21 mouse cellular contexts compared by ENCODE assay signal in genomic region chr5:91206569-91207490, GRCm38 (mm10).
DNase-seq lines count a peak whose midpoint lies in the region; ATAC-seq and TF ChIP-seq lines count a peak whose summit lies in the region.
"Had no signal": no experiment of that assay in that cellular context is flagged by ENCODE, and none has a peak within 500 bp of the region (broad histone marks: within the 10 kb centered on the region; RNA-seq: fewer than 3 reads in every experiment).

No protein-coding gene starts in this region.

- H3K36me3 ChIP-seq in heart, embryonic 14.5 days (ENCODE audit: control insufficient read depth, insufficient read depth, low read length), result no peaks in the 10 kb centered on the region
- no peaks in the 10 kb centered on the region for H3K36me3 ChIP-seq in heart, embryonic 11.5 days (ENCODE audit: control insufficient read depth, insufficient read depth, low read length)
- H3K36me3 ChIP-seq in intestine, postnatal 0 days (ENCODE audit: control insufficient read depth, insufficient read depth), result no peaks in the 10 kb centered on the region
- H3K36me3 ChIP-seq: hindbrain, embryonic 15.5 days; midbrain, embryonic 10.5 days had no signal

- peak; percentile 6 for DNase-seq in 3134 (ENCODE audit: extremely low read depth, insufficient read length, low spot score)
- peak; percentile 57 for DNase-seq in Muller cell, postnatal 12 days (ENCODE audit: inconsistent ontology term)
- DNase-seq in right cerebral cortex, postnatal 14 days, result no peak
- no peak for DNase-seq in layer of hippocampus, postnatal 14 days (ENCODE audit: low spot score in 2 of 2)
- DNase-seq: adrenal gland, postnatal 25 days; cerebellum, adult 18-20 months; cerebellum, postnatal 36 days; heart, postnatal 4 days; kidney, adult 18-20 months; kidney, postnatal 10 days; left cerebral cortex, postnatal 4 days; liver, postnatal 0 days; lung, postnatal 4 days; retina, postnatal 1 day; right cerebral cortex, postnatal 4 days; thymus, postnatal 36 days had no signal

- 66% methylated on average over 9 of the region's 9 CpGs for WGBS in heart, embryonic 14.5 days
- WGBS in heart, embryonic 11.5 days (ENCODE audit: insufficient replicate concordance), result 69% methylated on average over 9 of the region's 9 CpGs
- WGBS in intestine, postnatal 0 days, result 47% methylated on average over 9 of the region's 9 CpGs

- H3K27ac ChIP-seq in heart, embryonic 14.5 days (replicated peaks in 1 of 2; ENCODE audit: control insufficient read depth in 1 of 2, insufficient read depth in 1 of 2, low read depth in 2 of 2, low read length in 2 of 2), result peak overlapping the region; percentile 35 to 60; a peak in 3 of 4 replicates
- H3K27ac ChIP-seq in heart, embryonic 11.5 days (ENCODE audit: low read depth, low read length), result no peak overlapping the region
- peak overlapping the region; percentile 77 for H3K27ac ChIP-seq in intestine, postnatal 0 days (ENCODE audit: low read depth, low read length)
- H3K27ac ChIP-seq: hindbrain, embryonic 15.5 days; midbrain, embryonic 10.5 days had no signal

- no peak overlapping the region for H3K4me2 ChIP-seq in heart, embryonic 14.5 days (ENCODE audit: low read length)
- no peak overlapping the region for H3K4me2 ChIP-seq in heart, embryonic 11.5 days
- H3K4me2 ChIP-seq in intestine, postnatal 0 days (replicated peaks; ENCODE audit: low read depth), result 0 out of 2 replicates have a peak overlapping the region, but pooled peaks have one; percentile 17
- H3K4me2 ChIP-seq: hindbrain, embryonic 15.5 days had no signal

- no peak overlapping the region for H3K9ac ChIP-seq in heart, embryonic 14.5 days (ENCODE audit: low read length)
- H3K9ac ChIP-seq in heart, embryonic 11.5 days (ENCODE audit: low read depth, low read length), result no peak overlapping the region
- no peak overlapping the region for H3K9ac ChIP-seq in intestine, postnatal 0 days (ENCODE audit: low read depth, low read length)
- H3K9ac ChIP-seq: hindbrain, embryonic 15.5 days; liver, postnatal 0 days had no signal

- H3K4me3 ChIP-seq in heart, embryonic 14.5 days (ENCODE audit: control insufficient read depth in 1 of 2, insufficient read depth in 1 of 2, low read depth in 1 of 2, low read length in 2 of 2), result no peak overlapping the region
- H3K4me3 ChIP-seq in heart, embryonic 11.5 days (ENCODE audit: low read depth, low read length), result no peak overlapping the region
- no peak overlapping the region for H3K4me3 ChIP-seq in intestine, postnatal 0 days (ENCODE audit: low read depth, low read length)
- H3K4me3 ChIP-seq: hindbrain, embryonic 15.5 days; midbrain, embryonic 10.5 days had no signal

- H3K9me3 ChIP-seq in heart, embryonic 14.5 days (ENCODE audit: control insufficient read depth, low read length), result no peaks in the 10 kb centered on the region
- no peaks in the 10 kb centered on the region for H3K9me3 ChIP-seq in heart, embryonic 11.5 days (replicated peaks; ENCODE audit: control insufficient read depth, low read length)
- H3K9me3 ChIP-seq in intestine, postnatal 0 days (ENCODE audit: control insufficient read depth), result no peaks in the 10 kb centered on the region
- H3K9me3 ChIP-seq: hindbrain, embryonic 15.5 days; midbrain, embryonic 10.5 days had no signal

- ATAC-seq in heart, embryonic 14.5 days (ENCODE audit: insufficient number of reproducible peaks, insufficient read depth, low FRiP score, low read depth), result no peak
- ATAC-seq in heart, embryonic 11.5 days (replicated peaks; ENCODE audit: insufficient number of reproducible peaks, low FRiP score, low TSS enrichment), result no peak
- peak; percentile 31; the same call in 1 of the 2 replicates for ATAC-seq in intestine, postnatal 0 days
- ATAC-seq: liver, postnatal 0 days had no signal

- no peak for TF ChIP-seq CTCF in intestine, postnatal 0 days (IDR thresholded peaks at IDR 0.05; ENCODE audit: low read depth)

- H3K4me1 ChIP-seq in heart, embryonic 14.5 days (ENCODE audit: control insufficient read depth in 2 of 2, insufficient read depth in 2 of 2, low read length in 2 of 2), result peaks cover 9 to 21% of the 10 kb centered on the region in 2 experiments; a peak in 3 of 4 replicates
- H3K4me1 ChIP-seq in heart, embryonic 11.5 days (ENCODE audit: control insufficient read depth, insufficient read depth, low read length), result no peaks in the 10 kb centered on the region
- H3K4me1 ChIP-seq in intestine, postnatal 0 days (replicated peaks; ENCODE audit: control insufficient read depth, insufficient read depth, low read length), result peaks cover 6% of the 10 kb centered on the region
- H3K4me1 ChIP-seq: hindbrain, embryonic 15.5 days; midbrain, embryonic 10.5 days had no signal

- no peaks in the 10 kb centered on the region for H3K27me3 ChIP-seq in heart, embryonic 14.5 days (ENCODE audit: control insufficient read depth, insufficient read depth, low read length)
- H3K27me3 ChIP-seq in heart, embryonic 11.5 days (ENCODE audit: control insufficient read depth, insufficient read depth, low read length), result no peaks in the 10 kb centered on the region
- H3K27me3 ChIP-seq in intestine, postnatal 0 days (replicated peaks; ENCODE audit: control insufficient read depth, insufficient read depth, low read length), result no peaks in the 10 kb centered on the region
- H3K27me3 ChIP-seq: hindbrain, embryonic 15.5 days had no signal

Comparison
In these comparisons a context has a peak if more than half of its experiments do, and no peak if none do; other contexts are left out.
1. DNase-seq: peak in 3134 (single experiment) and Muller cell, postnatal 12 days (single experiment); none in right cerebral cortex, postnatal 14 days (single experiment) and layer of hippocampus, postnatal 14 days (0 of 2).